Mouse (Mus musculus) forebrain, embryonic 15.5 days (tissue): ENCODE measurements around the gene Cers5. TPM values are rescaled to one million over a fixed set of nuclear protein-coding genes. Genes with fewer than 3 reads are reported as not detected.

Source experiments
- ATAC-seq: fragments of 200-750 bp; cut with Nextera tagmentation; replicated peaks from 2 replicates; pipeline ENCODE4 v1.8.0; 2017; ENCODE audit warnings: mild to moderate bottlenecking, moderate TSS enrichment, moderate library complexity
- H3K27ac ChIP-seq: fragments of 300-500 bp; sonication (generic); replicated peaks from 2 replicates; pipeline ENCODE4 v1.5.1; 2015; ENCODE audit warnings: mild to moderate bottlenecking, inconsistent platforms
- H3K27me3 ChIP-seq: fragments of 300-500 bp; sonication (generic); 2 replicates; pipeline ENCODE4 v1.6.1; 2015; ENCODE audit warnings: inconsistent platforms
- H3K36me3 ChIP-seq: fragments of 300-500 bp; sonication (generic); 2 replicates; pipeline ENCODE4 v1.6.1; 2015; ENCODE audit warnings: mild to moderate bottlenecking, inconsistent platforms
- H3K4me1 ChIP-seq: fragments of 300-500 bp; sonication (generic); 2 replicates; pipeline ENCODE4 v1.6.1; 2015; ENCODE audit warnings: inconsistent platforms
- H3K4me2 ChIP-seq: fragments of 300-500 bp; sonication (generic); replicated peaks from 2 replicates; pipeline ENCODE4 v1.6.1; 2015; ENCODE audit warnings: mild to moderate bottlenecking, inconsistent platforms
- H3K4me3 ChIP-seq: fragments of 300-500 bp; sonication (generic); 2 replicates; pipeline ENCODE4 v1.5.1; 2015; ENCODE audit warnings: mild to moderate bottlenecking, inconsistent platforms
- H3K9ac ChIP-seq: fragments of 300-500 bp; sonication (generic); replicated peaks from 2 replicates; pipeline ENCODE4 v1.6.1; 2015; ENCODE audit warnings: mild to moderate bottlenecking, inconsistent platforms
- H3K9me3 ChIP-seq: fragments of 300-500 bp; sonication (generic); 2 replicates; pipeline ENCODE4 v1.6.1; 2016; ENCODE audit warnings: inconsistent platforms
- WGBS: fragments of 180-500 bp; shearing (Covaris S2); methylation state at CpG from one replicate; pipeline ENCODE4 v1.1.7; 2015; ENCODE audit warnings: mixed read lengths; 5-methylcytosine and 5-hydroxymethylcytosine counted together
- polyA plus RNA-seq: library from polyadenylated mRNA; unstranded; fragments of >200 nt; fragmentation: Nextera tagmentation; extraction: Ambion mirVana; gene quantifications from 2 replicates; pipeline ENCODE4 v1.2.1, GENCODE M21; 2015

Gene Cers5
- polyA plus RNA-seq, 1 experiment from 2014 or later: 69.4 TPM

DNA sequence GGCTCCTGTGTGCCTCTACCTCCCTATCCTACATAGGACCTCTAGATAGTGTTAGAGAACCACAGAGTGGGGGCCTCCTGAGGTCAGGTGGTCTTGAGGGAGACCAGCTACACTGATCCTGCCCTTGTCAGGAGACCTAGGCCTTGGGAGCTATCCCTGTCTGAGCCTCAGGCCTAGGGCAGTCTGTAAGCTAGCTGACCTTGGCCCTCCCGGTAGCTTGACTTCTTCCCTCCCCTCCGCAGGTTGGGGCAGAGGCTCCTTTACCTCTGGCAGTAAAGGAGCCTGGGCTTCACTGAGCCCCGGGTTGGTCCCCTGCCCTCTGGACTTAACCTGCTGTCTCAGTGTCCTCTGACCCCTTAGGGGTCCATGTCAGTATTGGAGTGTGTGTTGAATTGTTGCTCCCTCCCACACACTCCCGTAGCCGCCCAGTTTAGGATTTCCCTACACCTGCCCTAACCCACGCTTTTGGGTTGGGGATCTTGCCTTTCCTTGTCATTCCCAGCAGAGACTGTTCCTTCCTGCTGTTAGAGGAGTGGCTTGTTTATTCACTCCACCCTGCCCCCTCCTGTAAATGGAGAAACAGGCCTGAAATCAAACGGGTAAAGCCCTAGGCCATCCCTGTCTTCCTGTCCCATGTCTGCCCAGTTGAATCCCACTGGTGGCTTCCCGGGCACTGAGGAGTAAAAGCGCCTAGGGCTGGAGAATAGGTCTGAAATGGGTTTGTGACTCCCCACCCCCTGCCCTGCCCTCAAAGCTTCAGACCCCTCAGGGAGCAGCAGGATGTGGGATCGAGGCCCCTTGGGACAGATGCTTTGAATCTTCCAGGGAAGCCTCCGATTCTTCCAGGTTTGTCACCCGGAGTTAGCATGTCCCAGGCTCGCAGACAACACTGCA lies 59.8 kb downstream of the Cers5 start:
- H3K4me2 ChIP-seq: no peak overlapping the region
- H3K36me3 ChIP-seq: peaks cover 65% of the 10 kb centered on the region
- no peaks in the 10 kb centered on the region for H3K27me3 ChIP-seq
- no peak overlapping the region for H3K4me3 ChIP-seq
- no peak for ATAC-seq
- no peaks in the 10 kb centered on the region for H3K9me3 ChIP-seq
- no peak overlapping the region for H3K27ac ChIP-seq
- WGBS: 76% methylated on average over 13 of the region's 13 CpGs
- H3K9ac ChIP-seq: no peak overlapping the region
- H3K4me1 ChIP-seq: peaks cover 25% of the 10 kb centered on the region

- WGBS: 85% methylated on average over 3 of the region's 3 CpGs
- Histone ChIP-seq H3K9me3 (no peaks in the 10 kb centered on the region), H3K4me1 (peaks cover 16% of the 10 kb centered on the region), H3K27ac (no peak overlapping the region), H3K27me3 (no peaks in the 10 kb centered on the region), H3K4me2 (no peak overlapping the region), H3K4me3 (no peak overlapping the region), H3K9ac (no peak overlapping the region), H3K36me3 (peaks cover 79% of the 10 kb centered on the region)
- ATAC-seq: no peak
Measured at GRCm38 (mm10) chr15:99711491-99711890, 61.2 kb downstream of the Cers5 start.

DNA sequence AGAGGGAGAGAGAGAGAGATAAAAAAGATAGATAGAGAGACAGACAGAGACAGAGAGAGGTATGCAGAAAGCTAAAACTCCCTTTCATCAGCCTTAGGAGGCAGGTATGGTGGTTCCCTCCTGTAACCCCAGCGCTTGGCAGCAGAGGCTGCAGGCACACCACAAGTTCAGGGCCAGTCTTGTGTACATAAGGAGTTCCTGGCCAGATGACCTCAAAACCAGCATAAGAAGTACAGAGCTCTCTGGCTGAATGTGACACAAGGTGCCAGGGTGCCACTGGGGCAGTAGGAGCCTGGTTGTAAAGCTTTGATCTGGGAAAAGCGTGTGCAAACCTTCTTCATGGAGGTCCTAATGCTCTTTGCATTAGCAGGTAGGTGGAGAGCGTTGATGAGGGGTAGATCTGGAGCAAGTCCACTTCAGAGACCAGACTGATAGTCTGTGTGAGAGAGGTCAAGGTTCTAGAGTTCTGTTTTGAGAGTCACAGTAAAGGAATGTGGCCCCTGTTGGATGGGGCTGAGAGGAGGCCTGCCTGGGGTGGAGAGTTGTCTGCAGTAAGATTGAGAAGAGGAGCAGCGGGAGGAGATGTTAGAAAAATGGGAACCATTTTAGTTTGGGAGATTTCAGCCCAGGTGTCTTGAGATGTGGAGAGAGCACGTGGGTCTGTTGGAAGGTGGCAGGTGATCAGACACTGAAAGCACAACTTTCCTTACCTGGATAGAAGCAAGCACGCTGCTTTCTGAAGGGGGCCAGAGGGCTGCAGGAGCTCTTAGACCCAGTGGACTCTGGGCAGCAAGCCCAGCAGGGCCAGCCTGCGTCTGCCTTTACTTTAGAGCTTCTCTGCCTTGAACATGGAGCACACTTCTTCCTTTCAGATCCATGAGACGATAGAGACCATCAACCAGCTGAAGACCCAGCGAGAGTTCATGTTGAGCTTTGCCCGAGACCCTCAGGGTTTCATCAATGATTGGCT lies 62.2 kb downstream of the Cers5 start:
- peaks cover 10% of the 10 kb centered on the region for H3K4me1 ChIP-seq
- H3K9ac ChIP-seq: no peak overlapping the region
- no peak overlapping the region for H3K27ac ChIP-seq
- no peak overlapping the region for H3K4me2 ChIP-seq
- H3K27me3 ChIP-seq: no peaks in the 10 kb centered on the region
- peaks cover 86% of the 10 kb centered on the region for H3K36me3 ChIP-seq
- no peak overlapping the region for H3K4me3 ChIP-seq
- WGBS: 89% methylated on average over 10 of the region's 10 CpGs
- no peaks in the 10 kb centered on the region for H3K9me3 ChIP-seq
- ATAC-seq: no peak

DNA sequence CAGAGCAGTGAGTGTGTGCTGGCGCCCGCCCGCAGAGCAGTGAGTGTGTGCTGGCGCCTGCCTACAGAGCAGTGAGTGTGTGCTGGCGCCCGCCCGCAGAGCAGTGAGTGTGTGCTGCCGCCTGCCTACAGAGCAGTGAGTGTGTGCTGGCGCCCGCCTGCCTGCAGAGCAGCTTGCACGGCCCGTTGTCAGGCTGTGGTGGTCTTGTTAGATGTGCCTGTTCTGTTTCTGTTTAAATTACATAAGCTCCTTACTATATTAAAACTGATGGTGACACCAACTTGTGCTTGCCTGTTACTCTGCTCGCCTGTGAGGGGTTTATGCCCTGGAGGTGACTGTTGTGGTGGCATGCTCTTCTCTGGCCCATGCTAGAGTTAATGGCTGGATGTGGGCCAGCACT lies 64.5 kb downstream of the Cers5 start:
- H3K9ac ChIP-seq: no peak overlapping the region
- 95% methylated on average over 13 of the region's 13 CpGs for WGBS
- H3K27ac ChIP-seq: no peak overlapping the region
- H3K9me3 ChIP-seq: no peaks in the 10 kb centered on the region
- H3K4me2 ChIP-seq: no peak overlapping the region
- no peak overlapping the region for H3K4me3 ChIP-seq
- peaks cover 84% of the 10 kb centered on the region for H3K36me3 ChIP-seq
- ATAC-seq: no peak
- H3K4me1 ChIP-seq: peaks cover 24% of the 10 kb centered on the region
- H3K27me3 ChIP-seq: no peaks in the 10 kb centered on the region

- H3K4me1 ChIP-seq: peaks cover 37% of the 10 kb centered on the region
- 63% methylated on average over 11 of the region's 11 CpGs for WGBS
- peak within 1 kb of the TSS; percentile 95 for H3K27ac ChIP-seq
- peak within 1 kb of the TSS; percentile 74 for H3K4me3 ChIP-seq
- H3K36me3 ChIP-seq: peaks cover 58% of the 10 kb centered on the region
- H3K9me3 ChIP-seq: no peaks in the 10 kb centered on the region
- H3K9ac ChIP-seq: peak within 1 kb of the TSS; percentile 39
- H3K27me3 ChIP-seq: no peaks in the 10 kb centered on the region
- no peak for ATAC-seq
- H3K4me2 ChIP-seq: peak within 1 kb of the TSS; percentile 71
Measured at GRCm38 (mm10) chr15:99705440-99706048, 67.1 kb downstream of the Cers5 start, which contains the start of gene Gm17349. Gene Gm17349, minus strand, starts transcription at chr15:99705490.

GRCm38 (mm10) chr15:99704881-99705280 lies 67.8 kb downstream of the Cers5 start:
- Histone ChIP-seq H3K9me3 (no peaks in the 10 kb centered on the region), H3K4me2 (peak overlapping the region; percentile 71), H3K27ac (peak overlapping the region; percentile 95), H3K4me1 (peaks cover 37% of the 10 kb centered on the region), H3K36me3 (peaks cover 51% of the 10 kb centered on the region), H3K27me3 (no peaks in the 10 kb centered on the region), H3K4me3 (peak overlapping the region; percentile 74), H3K9ac (peak overlapping the region; percentile 39)
- WGBS: 33% methylated on average over 7 of the region's 7 CpGs
- ATAC-seq: no peak

GRCm38 (mm10) chr15:99704041-99704681 lies 68.5 kb downstream of the Cers5 start:
- Histone ChIP-seq H3K4me2 (peak overlapping the region; percentile 71), H3K27me3 (no peaks in the 10 kb centered on the region), H3K27ac (peak overlapping the region; percentile 95), H3K36me3 (peaks cover 46% of the 10 kb centered on the region), H3K4me3 (peak overlapping the region; percentile 74), H3K9me3 (no peaks in the 10 kb centered on the region), H3K9ac (peak overlapping the region; percentile 39), H3K4me1 (peaks cover 37% of the 10 kb centered on the region)
- WGBS: 25% methylated on average over 23 of the region's 23 CpGs
- ATAC-seq: no peak

DNA sequence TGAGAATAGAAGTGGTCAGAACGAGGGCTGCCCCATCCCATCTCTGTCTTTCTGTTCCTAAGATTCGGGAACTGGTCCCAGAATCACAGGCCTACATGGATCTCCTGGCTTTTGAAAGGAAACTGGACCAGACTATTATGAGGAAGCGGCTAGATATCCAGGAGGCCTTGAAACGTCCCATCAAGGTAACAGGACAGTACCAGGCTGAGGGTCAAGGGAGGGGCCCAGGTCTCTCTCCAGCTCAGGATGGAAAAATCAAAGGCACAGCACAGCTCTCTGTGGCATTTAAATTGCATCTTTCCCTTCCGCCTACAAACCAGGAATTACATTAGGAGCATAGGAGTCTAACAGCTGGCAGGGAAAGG lies 69.0 kb downstream of the Cers5 start:
- 64% methylated on average over 5 of the region's 5 CpGs for WGBS
- peak overlapping the region; percentile 95; the same call in 1 of the 2 replicates for H3K9ac ChIP-seq
- no peaks in the 10 kb centered on the region for H3K27me3 ChIP-seq
- H3K4me1 ChIP-seq: peaks cover 37% of the 10 kb centered on the region
- H3K27ac ChIP-seq: peak overlapping the region; percentile 95
- peak overlapping the region; percentile 74 for H3K4me3 ChIP-seq
- H3K9me3 ChIP-seq: no peaks in the 10 kb centered on the region
- peaks cover 46% of the 10 kb centered on the region for H3K36me3 ChIP-seq
- no peak for ATAC-seq
- peak overlapping the region; percentile 71 for H3K4me2 ChIP-seq

GRCm38 (mm10) chr15:99703104-99703503 lies 69.6 kb downstream of the Cers5 start:
- Histone ChIP-seq H3K4me1 (peaks cover 37% of the 10 kb centered on the region), H3K4me2 (peak overlapping the region; percentile 71), H3K9ac (peak overlapping the region; percentile 95), H3K27ac (peak overlapping the region; percentile 95), H3K36me3 (peaks cover 43% of the 10 kb centered on the region), H3K9me3 (no peaks in the 10 kb centered on the region), H3K4me3 (peak overlapping the region; percentile 74), H3K27me3 (no peaks in the 10 kb centered on the region)
- ATAC-seq: no peak
- WGBS: 66% methylated on average over 9 of the region's 9 CpGs

GRCm38 (mm10) chr15:99701999-99702900 lies 70.4 kb downstream of the Cers5 start, which contains the start of gene Smarcd1:
Gene Smarcd1, plus strand, starts transcription at chr15:99702129.
- Histone ChIP-seq H3K27me3 (no peaks in the 10 kb centered on the region), H3K9ac (peak within 1 kb of the TSS; percentile 95), H3K9me3 (no peaks in the 10 kb centered on the region), H3K4me3 (peak within 1 kb of the TSS; percentile 74), H3K27ac (peak within 1 kb of the TSS; percentile 95), H3K4me1 (peaks cover 37% of the 10 kb centered on the region), H3K36me3 (peaks cover 40% of the 10 kb centered on the region), H3K4me2 (peak within 1 kb of the TSS; percentile 71)
- WGBS: under 1% methylated on average over 68 of the region's 71 CpGs
- ATAC-seq: peak; percentile 97
